Mouse (Mus musculus) megakaryocyte, embryonic 14.5 days (primary cell): ENCODE measurements around the gene Tmem30b. TPM values are rescaled to one million over a fixed set of nuclear protein-coding genes. Genes with fewer than 3 reads are reported as not detected.

Experiments
- H3K27me3 ChIP-seq: replicated peaks from 2 replicates; pipeline ENCODE3; 2012; ENCODE audit warnings: inconsistent platforms
- H3K36me3 ChIP-seq: replicated peaks from 2 replicates; pipeline ENCODE3; 2012; ENCODE audit warnings: low read length, inconsistent platforms, mixed read lengths
- H3K4me1 ChIP-seq: 2 replicates; pipeline ENCODE4 v1.6.1; 2012; ENCODE audit warnings: inconsistent platforms
- H3K4me3 ChIP-seq: replicated peaks from 2 replicates; pipeline ENCODE3; 2012; ENCODE audit warnings: moderate library complexity, mild to moderate bottlenecking, inconsistent platforms
- H3K9me3 ChIP-seq: 2 replicates; pipeline ENCODE4 v1.6.1; 2012; ENCODE audit warnings: inconsistent platforms
- FLI1 ChIP-seq: IDR thresholded peaks from 2 replicates; pipeline ENCODE4 v1.6.1; 2012; ENCODE audit warnings: low read length, inconsistent platforms, mixed read lengths
- GATA1 ChIP-seq: IDR thresholded peaks from 3 replicates; pipeline ENCODE4 v1.6.1; 2012; ENCODE audit warnings: mixed read lengths, low read length, inconsistent platforms, borderline replicate concordance
- polyA plus RNA-seq: library from polyadenylated mRNA; stranded (reverse); fragments of >175 nt; gene quantifications from 2 replicates; pipeline ENCODE4 v1.2.3, GENCODE M21; 2012; ENCODE audit warnings: low replicate concordance; ENCODE audit not compliant: insufficient read depth

The Tmem30b gene
- polyA plus RNA-seq, 1 experiment = not detected

DNA sequence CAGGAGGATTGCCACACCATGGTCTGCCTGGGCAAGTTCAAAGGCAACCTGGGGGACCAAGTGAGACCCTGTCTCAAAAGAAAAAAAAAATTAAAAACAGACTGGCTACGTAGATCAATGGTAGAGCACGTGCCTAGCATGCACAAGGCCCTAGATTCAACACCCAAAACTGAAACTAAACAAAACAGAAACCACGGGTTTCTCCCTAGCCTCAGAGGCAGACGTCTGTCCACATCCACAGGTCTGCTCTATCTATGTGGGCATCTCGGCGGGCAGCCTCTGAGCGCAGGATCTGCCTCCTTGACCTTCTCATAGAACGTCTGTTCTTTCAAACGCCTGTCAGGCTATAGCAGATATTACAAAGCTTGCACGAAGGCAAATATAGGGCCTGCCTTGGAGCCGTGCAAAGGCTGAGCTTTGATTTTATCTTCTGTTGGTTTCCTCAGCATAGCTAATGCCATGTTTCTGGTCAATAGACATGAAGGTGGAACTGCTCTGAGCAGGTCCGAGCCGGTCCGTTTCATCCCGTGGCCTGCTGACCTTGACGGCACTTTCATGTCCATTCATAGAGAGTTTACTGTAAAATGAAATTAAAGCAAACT is 52.2 kb downstream of the Tmem30b start:
- H3K4me1 ChIP-seq = no peaks in the 10 kb centered on the region
- H3K36me3 ChIP-seq = no peaks in the 10 kb centered on the region
- H3K4me3 ChIP-seq = no peak overlapping the region
- peaks cover 7% of the 10 kb centered on the region for H3K27me3 ChIP-seq
- no peak for TF ChIP-seq GATA1
- no peak for TF ChIP-seq FLI1
- H3K9me3 ChIP-seq = peaks cover 9% of the 10 kb centered on the region; the same call in 1 of the 2 replicates

Other genes starting within 250 kb of the Tmem30b start
- gene Prkch, start 38.4 kb upstream of the Tmem30b start, polyA plus RNA-seq = 0.82 and 1.3 TPM in 2 replicates